Mouse (Mus musculus) midbrain, embryonic 11.5 days (tissue): ENCODE measurements around the gene Mipol1. TPM values are rescaled to one million over a fixed set of nuclear protein-coding genes. Genes with fewer than 3 reads are reported as not detected.

Experiments used
- ATAC-seq: fragments of 200-750 bp; cut with Nextera tagmentation; 2 replicates; pipeline ENCODE4 v1.8.0; 2017; ENCODE audit warnings: moderate TSS enrichment, moderate library complexity; ENCODE audit not compliant: low FRiP score
- DNase-seq: peaks from one replicate; pipeline ENCODE4 v3.0.0; 2015; ENCODE audit warnings: low spot score; ENCODE audit errors: missing footprints
- H3K27ac ChIP-seq: fragments of 300-500 bp; sonication (generic); 2 replicates; pipeline ENCODE4 v1.5.1; 2014; ENCODE audit warnings: low read depth, low read length
- H3K27me3 ChIP-seq: fragments of 300-500 bp; sonication (generic); 2 replicates; pipeline ENCODE4 v1.6.1; 2014; ENCODE audit warnings: mild to moderate bottlenecking, low read length, moderate library complexity, mixed read lengths; ENCODE audit not compliant: control insufficient read depth, insufficient read depth
- H3K36me3 ChIP-seq: fragments of 300-500 bp; sonication (generic); 2 replicates; pipeline ENCODE4 v1.6.1; 2014; ENCODE audit warnings: mild to moderate bottlenecking, low read length, moderate library complexity, mixed read lengths; ENCODE audit not compliant: control insufficient read depth, insufficient read depth
- H3K4me1 ChIP-seq: fragments of 300-500 bp; sonication (generic); 2 replicates; pipeline ENCODE4 v1.6.1; 2014; ENCODE audit warnings: low read length; ENCODE audit not compliant: control insufficient read depth, insufficient read depth
- H3K4me2 ChIP-seq: fragments of 300-500 bp; sonication (generic); 2 replicates; pipeline ENCODE4 v1.6.1; 2014; ENCODE audit warnings: mild to moderate bottlenecking, moderate library complexity
- H3K4me3 ChIP-seq: fragments of 300-500 bp; sonication (generic); 2 replicates; pipeline ENCODE4 v1.5.1; 2014; ENCODE audit warnings: low read depth, low read length
- H3K9ac ChIP-seq: fragments of 300-500 bp; sonication (generic); 2 replicates; pipeline ENCODE4 v1.6.1; 2014; ENCODE audit warnings: low read length
- H3K9me3 ChIP-seq: fragments of 300-500 bp; sonication (generic); 2 replicates; pipeline ENCODE4 v1.6.1; 2016; ENCODE audit warnings: low read length; ENCODE audit not compliant: control insufficient read depth
- WGBS: fragments of 180-500 bp; shearing (Covaris S2); extraction: QIAGEN DNeasy Blood & Tissue Kit; methylation state at CpG from one replicate; pipeline ENCODE4 v1.1.7; 2014; 5-methylcytosine and 5-hydroxymethylcytosine counted together
- polyA plus RNA-seq: library from polyadenylated mRNA; unstranded; fragments of >200 nt; fragmentation: Nextera tagmentation; extraction: Ambion mirVana; gene quantifications from 2 replicates; pipeline ENCODE4 v1.2.1, GENCODE M21; 2014

Gene Mipol1
- polyA plus RNA-seq, 1 experiment from 2014 or later = 9.5 TPM

GRCm38 (mm10) chr12:57511560-57511959, 281.3 kb downstream of the Mipol1 start:
- DNase-seq (peak; percentile 75), ATAC-seq (no peak)
- H3K4me2 ChIP-seq = no peak overlapping the region
- no peaks in the 10 kb centered on the region for H3K27me3 ChIP-seq
- 89% methylated on average over 5 of the region's 5 CpGs for WGBS
- H3K4me1 ChIP-seq = 0 out of 2 replicates have a peak, but pooled peaks cover 4% of the 10 kb centered on the region
- no peak overlapping the region for H3K9ac ChIP-seq
- H3K4me3 ChIP-seq = no peak overlapping the region
- no peaks in the 10 kb centered on the region for H3K9me3 ChIP-seq
- no peak overlapping the region for H3K27ac ChIP-seq
- no peaks in the 10 kb centered on the region for H3K36me3 ChIP-seq

- 53% methylated on average over 1 of the region's 1 CpGs for WGBS
- no peak for ATAC-seq
- H3K9ac ChIP-seq = no peak overlapping the region
- no peak overlapping the region for H3K4me3 ChIP-seq
- no peaks in the 10 kb centered on the region for H3K36me3 ChIP-seq
- H3K27ac ChIP-seq = no peak overlapping the region
- no peaks in the 10 kb centered on the region for H3K9me3 ChIP-seq
- DNase-seq = peak; percentile 81
- H3K4me1 ChIP-seq = no peaks in the 10 kb centered on the region
- no peaks in the 10 kb centered on the region for H3K27me3 ChIP-seq
- H3K4me2 ChIP-seq = no peak overlapping the region
Measured at GRCm38 (mm10) chr12:57514552-57514951, 284.3 kb downstream of the Mipol1 start.

- WGBS = 43% methylated on average over 12 of the region's 12 CpGs
- H3K27me3 ChIP-seq = no peaks in the 10 kb centered on the region; the same call in 1 of the 2 replicates
- no peaks in the 10 kb centered on the region for H3K9me3 ChIP-seq
- H3K27ac ChIP-seq = no peak overlapping the region
- ATAC-seq = no peak
- no peak overlapping the region for H3K9ac ChIP-seq
- H3K36me3 ChIP-seq = no peaks in the 10 kb centered on the region
- H3K4me2 ChIP-seq = no peak overlapping the region
- DNase-seq = peak; percentile 81
- no peak overlapping the region for H3K4me3 ChIP-seq
- no peaks in the 10 kb centered on the region for H3K4me1 ChIP-seq
Measured at GRCm38 (mm10) chr12:57515702-57516377, 285.6 kb downstream of the Mipol1 start.

GRCm38 (mm10) chr12:57528335-57528734, 298.1 kb downstream of the Mipol1 start:
- Histone ChIP-seq H3K4me1 (peaks cover 8% of the 10 kb centered on the region; the same call in 1 of the 2 replicates), H3K27me3 (peaks cover 40% of the 10 kb centered on the region), H3K27ac (no peak overlapping the region), H3K9ac (no peak overlapping the region), H3K36me3 (no peaks in the 10 kb centered on the region), H3K4me3 (no peak overlapping the region), H3K9me3 (no peaks in the 10 kb centered on the region), H3K4me2 (no peak overlapping the region)
- WGBS = 89% methylated on average over 4 of the region's 4 CpGs
- DNase-seq (peak; percentile 81), ATAC-seq (no peak)

- H3K4me1 ChIP-seq = peaks cover 19% of the 10 kb centered on the region
- no peak overlapping the region for H3K27ac ChIP-seq
- WGBS = 3% methylated on average over 9 of the region's 9 CpGs
- H3K4me3 ChIP-seq = no peak overlapping the region
- no peaks in the 10 kb centered on the region for H3K36me3 ChIP-seq
- no peaks in the 10 kb centered on the region for H3K9me3 ChIP-seq
- DNase-seq (peak; percentile 96), ATAC-seq (peak; percentile 53)
- no peak overlapping the region for H3K4me2 ChIP-seq
- peaks cover 57% of the 10 kb centered on the region for H3K27me3 ChIP-seq
- no peak overlapping the region for H3K9ac ChIP-seq
Measured at GRCm38 (mm10) chr12:57530474-57530873, 300.2 kb downstream of the Mipol1 start.

- peaks cover 63% of the 10 kb centered on the region for H3K27me3 ChIP-seq
- WGBS = under 1% methylated on average over 6 of the region's 6 CpGs
- peak overlapping the region; percentile 84 for H3K27ac ChIP-seq
- no peak for ATAC-seq
- peak overlapping the region; percentile 53 for H3K4me2 ChIP-seq
- no peaks in the 10 kb centered on the region for H3K9me3 ChIP-seq
- peaks cover 30% of the 10 kb centered on the region for H3K4me1 ChIP-seq
- peak overlapping the region; percentile 27 for H3K4me3 ChIP-seq
- peak overlapping the region; percentile 44; the same call in 1 of the 2 replicates for H3K9ac ChIP-seq
- H3K36me3 ChIP-seq = no peaks in the 10 kb centered on the region
- peak; percentile 90 for DNase-seq
Measured at GRCm38 (mm10) chr12:57534517-57534878, 304.3 kb downstream of the Mipol1 start.

- H3K4me3 ChIP-seq = peak overlapping the region; percentile 27
- DNase-seq = peak; percentile 96
- H3K36me3 ChIP-seq = no peaks in the 10 kb centered on the region
- peak overlapping the region; percentile 84 for H3K27ac ChIP-seq
- H3K9me3 ChIP-seq = no peaks in the 10 kb centered on the region
- peak overlapping the region; percentile 53 for H3K4me2 ChIP-seq
- H3K9ac ChIP-seq = peak overlapping the region; percentile 54; the same call in 1 of the 2 replicates
- peaks cover 30% of the 10 kb centered on the region for H3K4me1 ChIP-seq
- peak; percentile 89 for ATAC-seq
- WGBS = under 1% methylated on average over 39 of the region's 39 CpGs
- peaks cover 66% of the 10 kb centered on the region for H3K27me3 ChIP-seq
Measured at GRCm38 (mm10) chr12:57534879-57535611, 304.8 kb downstream of the Mipol1 start.

- H3K9me3 ChIP-seq = no peaks in the 10 kb centered on the region
- H3K9ac ChIP-seq = peak overlapping the region; percentile 54; the same call in 1 of the 2 replicates
- H3K36me3 ChIP-seq = no peaks in the 10 kb centered on the region
- peaks cover 72% of the 10 kb centered on the region for H3K27me3 ChIP-seq
- H3K27ac ChIP-seq = peak overlapping the region; percentile 84
- peaks cover 22% of the 10 kb centered on the region for H3K4me1 ChIP-seq
- peak overlapping the region; percentile 53; the same call in 1 of the 2 replicates for H3K4me2 ChIP-seq
- 0 out of 2 replicates have a peak overlapping the region, but pooled peaks have one; percentile 11 for H3K4me3 ChIP-seq
- peak; percentile 96 for DNase-seq
- no peak for ATAC-seq
- WGBS = 2% methylated on average over 25 of the region's 25 CpGs
Measured at GRCm38 (mm10) chr12:57536056-57536908, 306.1 kb downstream of the Mipol1 start.
